Mouse (Mus musculus): ENCODE measurements around the gene Slc23a2. TPM values are rescaled to one million over a fixed set of nuclear protein-coding genes. Genes with fewer than 3 reads are reported as not detected.

The Slc23a2 gene
- polyA plus RNA-seq, 1 experiment from 2014 or later = 43.6 TPM

- Histone ChIP-seq H3K4me3 (ENCODE audit: low read depth, low read length) (no peak overlapping the region), H3K9me3 (ENCODE audit: control insufficient read depth, low read length) (no peaks in the 10 kb centered on the region), H3K27me3 (ENCODE audit: control insufficient read depth, insufficient read depth, low read length) (no peaks in the 10 kb centered on the region), H3K4me1 (ENCODE audit: control insufficient read depth, insufficient read depth, low read length) (no peaks in the 10 kb centered on the region), H3K27ac (ENCODE audit: low read depth, low read length) (no peak overlapping the region), H3K36me3 (ENCODE audit: control insufficient read depth, insufficient read depth, low read length) (no peaks in the 10 kb centered on the region), H3K9ac (replicated peaks; ENCODE audit: low read depth, low read length) (no peak overlapping the region), H3K4me2 (ENCODE audit: low read depth, low read length) (no peak overlapping the region)
- ATAC-seq (ENCODE audit: low read depth) = no peak
- WGBS = 63% methylated on average over 7 of the region's 7 CpGs
These were observed 127.3 kb downstream of the Slc23a2 start for GRCm38 (mm10) chr2:132017611-132018010.

- peaks cover under 1% of the 10 kb centered on the region; the same call in 1 of the 2 replicates for H3K36me3 ChIP-seq (ENCODE audit: control insufficient read depth, insufficient read depth, low read length)
- H3K4me3 ChIP-seq (ENCODE audit: low read depth, low read length) = no peak overlapping the region
- no peak overlapping the region for H3K4me2 ChIP-seq (ENCODE audit: low read depth, low read length)
- 88% methylated on average over 1 of the region's 1 CpGs for WGBS
- no peaks in the 10 kb centered on the region for H3K9me3 ChIP-seq (ENCODE audit: control insufficient read depth, low read length)
- no peak overlapping the region for H3K27ac ChIP-seq (ENCODE audit: low read depth, low read length)
- no peaks in the 10 kb centered on the region for H3K4me1 ChIP-seq (ENCODE audit: control insufficient read depth, insufficient read depth, low read length)
- ATAC-seq (ENCODE audit: low read depth) = no peak
- no peaks in the 10 kb centered on the region for H3K27me3 ChIP-seq (ENCODE audit: control insufficient read depth, insufficient read depth, low read length)
- no peak overlapping the region for H3K9ac ChIP-seq (replicated peaks; ENCODE audit: low read depth, low read length)
These were observed 128.9 kb downstream of the Slc23a2 start for GRCm38 (mm10) chr2:132016034-132016433.

- no peak overlapping the region for H3K4me3 ChIP-seq (ENCODE audit: low read depth, low read length)
- no peak overlapping the region for H3K9ac ChIP-seq (replicated peaks; ENCODE audit: low read depth, low read length)
- no peaks in the 10 kb centered on the region for H3K27me3 ChIP-seq (ENCODE audit: control insufficient read depth, insufficient read depth, low read length)
- no peaks in the 10 kb centered on the region for H3K9me3 ChIP-seq (ENCODE audit: control insufficient read depth, low read length)
- H3K4me1 ChIP-seq (ENCODE audit: control insufficient read depth, insufficient read depth, low read length) = no peaks in the 10 kb centered on the region
- H3K36me3 ChIP-seq (ENCODE audit: control insufficient read depth, insufficient read depth, low read length) = peaks cover 12% of the 10 kb centered on the region
- no peak for ATAC-seq (ENCODE audit: low read depth)
- H3K27ac ChIP-seq (ENCODE audit: low read depth, low read length) = no peak overlapping the region
- 92% methylated on average over 4 of the region's 4 CpGs for WGBS
- no peak overlapping the region for H3K4me2 ChIP-seq (ENCODE audit: low read depth, low read length)
These were observed 131.8 kb downstream of the Slc23a2 start for GRCm38 (mm10) chr2:132013152-132013551.

- Histone ChIP-seq H3K4me1 (ENCODE audit: control insufficient read depth, insufficient read depth, low read length) (no peaks in the 10 kb centered on the region), H3K9ac (replicated peaks; ENCODE audit: low read depth, low read length) (no peak overlapping the region), H3K27me3 (ENCODE audit: control insufficient read depth, insufficient read depth, low read length) (no peaks in the 10 kb centered on the region), H3K36me3 (ENCODE audit: control insufficient read depth, insufficient read depth, low read length) (peaks cover 12% of the 10 kb centered on the region), H3K27ac (ENCODE audit: low read depth, low read length) (no peak overlapping the region), H3K4me2 (ENCODE audit: low read depth, low read length) (no peak overlapping the region), H3K4me3 (ENCODE audit: low read depth, low read length) (no peak overlapping the region), H3K9me3 (ENCODE audit: control insufficient read depth, low read length) (no peaks in the 10 kb centered on the region)
- WGBS = 90% methylated on average over 2 of the region's 2 CpGs
- no peak for ATAC-seq (ENCODE audit: low read depth)
These were observed 134.1 kb downstream of the Slc23a2 start for GRCm38 (mm10) chr2:132010781-132011180.

GRCm38 (mm10) chr2:132008186-132008585 is 136.7 kb downstream of the Slc23a2 start:
- Histone ChIP-seq H3K4me2 (ENCODE audit: low read depth, low read length) (no peak overlapping the region), H3K9ac (replicated peaks; ENCODE audit: low read depth, low read length) (no peak overlapping the region), H3K27ac (ENCODE audit: low read depth, low read length) (no peak overlapping the region), H3K27me3 (ENCODE audit: control insufficient read depth, insufficient read depth, low read length) (no peaks in the 10 kb centered on the region), H3K36me3 (ENCODE audit: control insufficient read depth, insufficient read depth, low read length) (peaks cover 16% of the 10 kb centered on the region), H3K4me3 (ENCODE audit: low read depth, low read length) (no peak overlapping the region), H3K9me3 (ENCODE audit: control insufficient read depth, low read length) (no peaks in the 10 kb centered on the region), H3K4me1 (ENCODE audit: control insufficient read depth, insufficient read depth, low read length) (no peaks in the 10 kb centered on the region)
- ATAC-seq (ENCODE audit: low read depth) = no peak
- WGBS = 71% methylated on average over 4 of the region's 4 CpGs

GRCm38 (mm10) chr2:132007475-132007819 is 137.5 kb downstream of the Slc23a2 start:
- WGBS = 36% methylated on average over 6 of the region's 6 CpGs
- Histone ChIP-seq H3K27me3 (ENCODE audit: control insufficient read depth, insufficient read depth, low read length) (no peaks in the 10 kb centered on the region), H3K4me3 (ENCODE audit: low read depth, low read length) (no peak overlapping the region), H3K9ac (replicated peaks; ENCODE audit: low read depth, low read length) (no peak overlapping the region), H3K9me3 (ENCODE audit: control insufficient read depth, low read length) (no peaks in the 10 kb centered on the region), H3K4me2 (ENCODE audit: low read depth, low read length) (no peak overlapping the region), H3K36me3 (ENCODE audit: control insufficient read depth, insufficient read depth, low read length) (peaks cover 19% of the 10 kb centered on the region), H3K27ac (ENCODE audit: low read depth, low read length) (no peak overlapping the region), H3K4me1 (ENCODE audit: control insufficient read depth, insufficient read depth, low read length) (no peaks in the 10 kb centered on the region)
- ATAC-seq (ENCODE audit: low read depth) = no peak

GRCm38 (mm10) chr2:132006561-132007474 is 138.1 kb downstream of the Slc23a2 start:
- Histone ChIP-seq H3K4me2 (ENCODE audit: low read depth, low read length) (no peak overlapping the region), H3K9ac (replicated peaks; ENCODE audit: low read depth, low read length) (no peak overlapping the region), H3K4me3 (ENCODE audit: low read depth, low read length) (no peak overlapping the region), H3K27ac (ENCODE audit: low read depth, low read length) (no peak overlapping the region), H3K4me1 (ENCODE audit: control insufficient read depth, insufficient read depth, low read length) (no peaks in the 10 kb centered on the region), H3K27me3 (ENCODE audit: control insufficient read depth, insufficient read depth, low read length) (no peaks in the 10 kb centered on the region), H3K36me3 (ENCODE audit: control insufficient read depth, insufficient read depth, low read length) (peaks cover 24% of the 10 kb centered on the region), H3K9me3 (ENCODE audit: control insufficient read depth, low read length) (no peaks in the 10 kb centered on the region)
- 91% methylated on average over 18 of the region's 18 CpGs for WGBS
- ATAC-seq (ENCODE audit: low read depth) = no peak

- WGBS = 92% methylated on average over 4 of the region's 4 CpGs
- no peaks in the 10 kb centered on the region for H3K4me1 ChIP-seq (ENCODE audit: control insufficient read depth, insufficient read depth, low read length)
- no peak for ATAC-seq (ENCODE audit: low read depth)
- no peaks in the 10 kb centered on the region for H3K9me3 ChIP-seq (ENCODE audit: control insufficient read depth, low read length)
- H3K4me2 ChIP-seq (ENCODE audit: low read depth, low read length) = no peak overlapping the region
- no peak overlapping the region for H3K4me3 ChIP-seq (ENCODE audit: low read depth, low read length)
- peaks cover 21% of the 10 kb centered on the region for H3K36me3 ChIP-seq (ENCODE audit: control insufficient read depth, insufficient read depth, low read length)
- H3K9ac ChIP-seq (replicated peaks; ENCODE audit: low read depth, low read length) = no peak overlapping the region
- H3K27ac ChIP-seq (ENCODE audit: low read depth, low read length) = no peak overlapping the region
- no peaks in the 10 kb centered on the region for H3K27me3 ChIP-seq (ENCODE audit: control insufficient read depth, insufficient read depth, low read length)
These were observed 139.5 kb downstream of the Slc23a2 start for GRCm38 (mm10) chr2:132005445-132005844.

- Histone ChIP-seq H3K36me3 (ENCODE audit: control insufficient read depth, insufficient read depth, low read length) (peaks cover 23% of the 10 kb centered on the region), H3K27ac (ENCODE audit: low read depth, low read length) (no peak overlapping the region), H3K4me3 (ENCODE audit: low read depth, low read length) (no peak overlapping the region), H3K9me3 (ENCODE audit: control insufficient read depth, low read length) (no peaks in the 10 kb centered on the region), H3K4me2 (ENCODE audit: low read depth, low read length) (no peak overlapping the region), H3K4me1 (ENCODE audit: control insufficient read depth, insufficient read depth, low read length) (no peaks in the 10 kb centered on the region), H3K9ac (replicated peaks; ENCODE audit: low read depth, low read length) (no peak overlapping the region), H3K27me3 (ENCODE audit: control insufficient read depth, insufficient read depth, low read length) (no peaks in the 10 kb centered on the region)
- ATAC-seq (ENCODE audit: low read depth) = no peak
- WGBS = 88% methylated on average over 9 of the region's 9 CpGs
These were observed 140.3 kb downstream of the Slc23a2 start for GRCm38 (mm10) chr2:132004495-132005136.
